ENCODE assay signal across 8 mouse cellular contexts in genomic region chr9:121642401-121643181, GRCm38 (mm10). TPM values are rescaled to one million over a fixed set of nuclear protein-coding genes. Genes with fewer than 3 reads are reported as not detected.
DNase-seq lines count a peak whose midpoint lies in the region; ATAC-seq and TF ChIP-seq lines count a peak whose summit lies in the region.

Gene Vipr1, plus strand, starts transcription at chr9:121642716.

- H3K27me3 ChIP-seq in cerebellum, adult 2 months (ENCODE audit: control insufficient read depth, insufficient read depth, low read length): no peaks in the 10 kb centered on the region
- H3K27me3 ChIP-seq in intestine, embryonic 14.5 days (replicated peaks; ENCODE audit: control insufficient read depth, insufficient read depth, low read length): peaks cover 54% of the 10 kb centered on the region

- peak; percentile 68 for TF ChIP-seq POLR2A in cerebellum, adult 2 months (IDR thresholded peaks at IDR 0.05; ENCODE audit: borderline replicate concordance, insufficient read depth, low read length)

- H3K4me2 ChIP-seq in intestine, embryonic 14.5 days (ENCODE audit: low read length): peak within 1 kb of the TSS; percentile 66

- peak within 1 kb of the TSS; percentile 32; the same call in 1 of the 2 replicates for H3K27ac ChIP-seq in cerebellum, adult 2 months (ENCODE audit: insufficient read depth, low read length)
- H3K27ac ChIP-seq in intestine, embryonic 14.5 days (ENCODE audit: low read depth): no peak within 1 kb of the TSS

- peaks cover 10% of the 10 kb centered on the region for H3K4me1 ChIP-seq in cerebellum, adult 2 months (ENCODE audit: control insufficient read depth, insufficient read depth, low read length)
- H3K4me1 ChIP-seq in intestine, embryonic 14.5 days (replicated peaks; ENCODE audit: control insufficient read depth, insufficient read depth, low read length): peaks cover 9% of the 10 kb centered on the region

- DNase-seq in R1 (ENCODE audit: low read depth, low spot score): peak; percentile 86
- DNase-seq in cerebellum, adult 2 months: peak; percentile 88
- peak; percentile 90 for DNase-seq in intestine, embryonic 14.5 days (ENCODE audit: low spot score)
- peak; percentile 75 to 88 for DNase-seq in left cerebral cortex, postnatal 10 days (ENCODE audit: extremely low spot score in 1 of 2, low spot score in 2 of 2)
- DNase-seq in right cerebral cortex, adult 18-20 months: peak; percentile 89
- DNase-seq in urinary bladder, adult 2 months (ENCODE audit: low spot score): peak; percentile 70

- H3K9me3 ChIP-seq in intestine, embryonic 14.5 days (ENCODE audit: control insufficient read depth, low read length): no peaks in the 10 kb centered on the region

- peak within 1 kb of the TSS; percentile 39 for H3K9ac ChIP-seq in intestine, embryonic 14.5 days (ENCODE audit: low read length)

- no peak; the same call in 1 of the 2 replicates for TF ChIP-seq CTCF in cerebellum, adult 2 months (IDR thresholded peaks at IDR 0.05; ENCODE audit: borderline replicate concordance, insufficient read depth, low read depth, low read length)

- under 1% methylated on average over 62 of the region's 79 CpGs for WGBS in cerebellum, adult 2 months
- WGBS in intestine, embryonic 14.5 days: under 1% methylated on average over 70 of the region's 79 CpGs

- H3K4me3 ChIP-seq in cerebellum, adult 2 months (replicated peaks; ENCODE audit: insufficient read depth, low read depth, low read length): peak within 1 kb of the TSS; percentile 63
- peak within 1 kb of the TSS; percentile 37 for H3K4me3 ChIP-seq in intestine, embryonic 14.5 days (ENCODE audit: low read depth, low read length)

- peak; percentile 38 for ATAC-seq in frontal cortex, adult (ENCODE audit: low TSS enrichment)
- ATAC-seq in intestine, embryonic 14.5 days (replicated peaks; ENCODE audit: low FRiP score, low TSS enrichment, low read depth): peak; percentile 88
- peak; percentile 60 for ATAC-seq in megakaryocyte, adult 5-6 weeks (ENCODE audit: poor library complexity, severe bottlenecking)

- intact Hi-C loops in left cerebral cortex, postnatal 10 days (cut with DNase I): loop anchor here (2.0 to 5.0 kb wide), 2 partner anchors 20 to 35 kb away; no protein-coding TSS in a partner anchor

- no peaks in the 10 kb centered on the region for H3K36me3 ChIP-seq in intestine, embryonic 14.5 days (ENCODE audit: control insufficient read depth, insufficient read depth, low read length)

RNA-seq across cellular contexts. Expression of gene Vipr1, which starts in this region (rescaled TPM):
- polyA plus RNA-seq in cerebellum, adult 2 months (2012; rRNA removed): 5.2 and 9.3 TPM in 2 replicates
- polyA plus RNA-seq in intestine, embryonic 14.5 days (2014; fragmentation: Nextera tagmentation; extraction: Ambion mirVana): 3.9 and 5.9 TPM in 2 replicates
- total RNA-seq in left cerebral cortex, postnatal 10 days (2021): 10 to 100 TPM; 11.8 TPM
- total RNA-seq in megakaryocyte, adult 5-6 weeks (2015): 0.18 and 1.3 TPM in 2 replicates
- total RNA-seq in megakaryocyte, adult 5-6 weeks (2017): 0.28 and 0.55 TPM in 2 replicates
- 2.6 and 3.0 TPM in 2 replicates for polyA plus RNA-seq in urinary bladder, adult 2 months (2012; rRNA removed)

Comparison
In these comparisons a context has a peak if more than half of its experiments do, and no peak if none do; other contexts are left out.
1. RNA of gene Vipr1 (total RNA-seq): 11.8 TPM in left cerebral cortex, postnatal 10 days; 0.18 to 1.3 TPM in megakaryocyte, adult 5-6 weeks; every median in the first group is over 4 times any median in the second.
2. ATAC-seq: peak in every context shown above with its lines; median percentile 88 in intestine, embryonic 14.5 days; 60 in megakaryocyte, adult 5-6 weeks; 38 in frontal cortex, adult.
3. Peak in every context shown above with its lines, with median percentiles within 50 percentile points of each other: DNase-seq.